Mouse (Mus musculus): Measurements from ENCODE around the gene Ppp1r37. TPM values are rescaled to one million over a fixed set of nuclear protein-coding genes. Genes with fewer than 3 reads are reported as not detected.
"Not testable (repeated sequence)": the region's sequence is repeated elsewhere in the genome, so short reads cannot be mapped to it uniquely, and the experiment has no call there.

Gene Ppp1r37
- polyA plus RNA-seq, 1 experiment from 2014 or later: 20.5 TPM

DNA sequence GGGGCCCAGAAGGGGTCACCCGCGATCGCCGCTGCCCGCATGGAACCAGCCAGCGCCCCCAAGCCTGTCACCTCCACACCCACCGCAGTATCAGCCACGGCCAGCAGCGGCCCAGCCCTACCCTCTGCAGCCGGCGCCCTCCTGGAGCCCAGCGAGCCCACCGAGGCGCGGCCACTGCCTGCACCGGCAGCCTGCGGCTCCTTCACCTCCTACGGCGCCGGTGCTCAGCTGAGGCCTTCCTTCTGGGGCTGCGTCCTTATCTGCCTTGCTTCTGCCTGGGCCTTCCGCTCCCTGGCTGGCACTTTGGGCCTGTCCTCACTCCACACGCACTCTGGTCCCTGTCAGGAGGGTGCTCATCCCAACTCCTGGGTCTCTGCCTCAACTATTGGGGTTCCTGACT is 42.8 kb downstream of the Ppp1r37 start:
- peak overlapping the region; percentile 49 for H3K4me3 ChIP-seq
- peaks cover 100% of the 10 kb centered on the region for H3K27me3 ChIP-seq (ENCODE audit: low read depth, poor library complexity, severe bottlenecking)
- no peaks in the 10 kb centered on the region for H3K36me3 ChIP-seq
- H3K27ac ChIP-seq (replicated peaks): peak overlapping the region; percentile 65
- peaks cover 42% of the 10 kb centered on the region for H3K4me1 ChIP-seq
- no peak for DNase-seq (ENCODE audit: low spot score)
- WGBS: 3% methylated on average over 23 of the region's 23 CpGs
- no peaks in the 10 kb centered on the region for H3K9me3 ChIP-seq (replicated peaks)

DNA sequence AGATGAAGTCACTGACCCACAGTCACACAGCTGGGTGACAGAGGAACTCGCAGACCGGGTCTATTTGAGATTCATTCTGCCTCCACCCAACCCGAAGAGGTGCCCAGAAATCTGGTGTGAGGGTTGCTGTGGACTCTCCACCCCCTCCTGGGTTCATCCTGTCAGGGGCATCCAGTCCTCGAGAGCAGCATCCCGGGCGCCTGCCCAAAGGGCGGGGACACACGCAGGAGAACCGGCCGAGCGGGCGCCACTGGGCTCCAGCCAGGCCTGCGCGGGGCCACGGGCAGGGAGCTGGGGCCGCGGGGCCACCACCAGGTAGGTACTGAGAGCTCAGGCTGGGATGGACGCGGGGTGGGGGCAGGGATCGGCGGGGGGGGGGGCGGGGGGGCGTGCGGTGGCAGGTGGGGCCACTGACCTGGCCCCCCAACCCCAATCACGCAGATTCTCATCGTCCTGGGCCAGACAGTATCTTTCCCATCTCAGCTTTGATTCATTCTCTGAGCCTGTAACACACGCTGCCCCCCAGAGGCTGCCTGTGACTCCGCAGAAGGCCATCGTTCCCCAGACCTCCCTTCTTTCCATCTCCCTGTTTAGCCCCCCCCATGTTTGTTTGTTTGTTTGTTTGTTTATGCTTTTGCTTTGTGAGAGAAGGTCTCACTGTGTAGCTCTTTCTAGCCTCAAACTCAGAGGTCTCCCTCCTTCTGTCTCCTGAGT is 45.1 kb downstream of the Ppp1r37 start, which contains the start of gene Nkpd1:
Gene Nkpd1 (plus strand): TSS at position 187 of the 714 bp plus-strand sequence.
- peaks cover 81% of the 10 kb centered on the region for H3K27me3 ChIP-seq (ENCODE audit: low read depth, poor library complexity, severe bottlenecking)
- peak within 1 kb of the TSS; percentile 71 for H3K27ac ChIP-seq (replicated peaks)
- peaks cover 26% of the 10 kb centered on the region for H3K4me1 ChIP-seq

DNA sequence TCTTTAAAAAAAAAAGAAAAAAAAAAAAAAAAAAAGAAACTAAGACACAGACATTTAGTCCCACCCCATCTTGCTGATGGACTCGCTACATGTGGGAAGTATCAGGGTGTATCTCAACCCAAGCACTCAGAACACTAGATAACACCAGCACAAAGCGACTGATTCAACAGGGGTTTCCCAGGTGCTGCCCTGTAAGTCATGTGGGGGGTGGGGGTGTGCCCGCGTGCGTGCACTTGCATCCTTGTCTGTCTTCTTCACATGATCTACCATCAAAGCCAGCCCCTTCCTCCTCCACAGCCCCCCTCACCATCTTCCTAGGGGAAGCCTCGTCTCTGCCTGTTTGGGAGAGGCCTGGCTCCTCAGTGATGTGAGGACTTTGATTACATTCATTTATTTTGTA is 50.5 kb downstream of the Ppp1r37 start:
- WGBS: 78% methylated on average over 6 of the region's 6 CpGs
- no peak overlapping the region for H3K27ac ChIP-seq (replicated peaks)

More for the DNA sequence above, 45.1 kb downstream of the Ppp1r37 start, which contains the start of gene Nkpd1:
- Histone ChIP-seq H3K36me3 (no peaks in the 10 kb centered on the region), H3K4me3 (peak within 1 kb of the TSS; percentile 51), H3K9me3 (replicated peaks) (no peaks in the 10 kb centered on the region)
- 4% methylated on average over 29 of the region's 29 CpGs for WGBS
- peak; percentile 46 for DNase-seq (ENCODE audit: low spot score)

DNA sequence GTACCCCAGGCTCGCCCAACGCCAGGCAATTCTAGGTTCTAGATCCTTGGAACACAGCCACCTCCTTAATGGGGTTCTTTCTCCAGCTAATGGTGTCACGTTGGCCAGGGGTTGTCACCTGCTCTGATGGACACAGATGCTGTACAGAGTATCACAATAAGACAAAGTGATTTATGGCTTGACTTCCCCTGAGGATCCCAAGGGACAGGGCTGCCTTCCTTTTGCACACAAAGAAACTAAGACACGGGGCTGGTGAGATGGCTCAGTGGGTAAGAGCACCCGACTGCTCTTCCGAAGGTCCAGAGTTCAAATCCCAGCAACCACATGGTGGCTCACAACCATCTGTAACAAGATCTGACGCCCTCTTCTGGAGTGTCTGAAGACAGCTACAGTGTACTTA is 50.9 kb downstream of the Ppp1r37 start:
- WGBS: 91% methylated on average over 6 of the region's 7 CpGs
- H3K27me3 ChIP-seq (ENCODE audit: low read depth, poor library complexity, severe bottlenecking): peaks cover 22% of the 10 kb centered on the region
- not testable (repeated sequence) for H3K9me3 ChIP-seq (replicated peaks); DNase-seq (ENCODE audit: low spot score); H3K4me3 ChIP-seq; H3K36me3 ChIP-seq; H3K27ac ChIP-seq (replicated peaks)
- peaks cover 30% of the 10 kb centered on the region for H3K4me1 ChIP-seq

More for the DNA sequence above, 50.5 kb downstream of the Ppp1r37 start:
- peaks cover 26% of the 10 kb centered on the region for H3K27me3 ChIP-seq (ENCODE audit: low read depth, poor library complexity, severe bottlenecking)
- H3K9me3 ChIP-seq (replicated peaks): no peaks in the 10 kb centered on the region
- H3K4me1 ChIP-seq: peaks cover 28% of the 10 kb centered on the region
- H3K4me3 ChIP-seq: no peak overlapping the region
- H3K36me3 ChIP-seq: peaks cover 6% of the 10 kb centered on the region; the same call in 1 of the 2 replicates
- DNase-seq (ENCODE audit: low spot score): no peak

- Histone ChIP-seq H3K4me3 (peak overlapping the region; percentile 87), H3K36me3 (peaks cover 6% of the 10 kb centered on the region; the same call in 1 of the 2 replicates), H3K27ac (replicated peaks) (peak overlapping the region; percentile 95), H3K9me3 (replicated peaks) (no peaks in the 10 kb centered on the region), H3K4me1 (peaks cover 38% of the 10 kb centered on the region), H3K27me3 (ENCODE audit: low read depth, poor library complexity, severe bottlenecking) (0 out of 2 replicates have a peak, but pooled peaks cover under 1% of the 10 kb centered on the region)
- WGBS: 97% methylated on average over 7 of the region's 7 CpGs
- DNase-seq (ENCODE audit: low spot score): no peak
Measured at GRCm38 (mm10) chr7:19509786-19510185, 53.1 kb downstream of the Ppp1r37 start.

DNA sequence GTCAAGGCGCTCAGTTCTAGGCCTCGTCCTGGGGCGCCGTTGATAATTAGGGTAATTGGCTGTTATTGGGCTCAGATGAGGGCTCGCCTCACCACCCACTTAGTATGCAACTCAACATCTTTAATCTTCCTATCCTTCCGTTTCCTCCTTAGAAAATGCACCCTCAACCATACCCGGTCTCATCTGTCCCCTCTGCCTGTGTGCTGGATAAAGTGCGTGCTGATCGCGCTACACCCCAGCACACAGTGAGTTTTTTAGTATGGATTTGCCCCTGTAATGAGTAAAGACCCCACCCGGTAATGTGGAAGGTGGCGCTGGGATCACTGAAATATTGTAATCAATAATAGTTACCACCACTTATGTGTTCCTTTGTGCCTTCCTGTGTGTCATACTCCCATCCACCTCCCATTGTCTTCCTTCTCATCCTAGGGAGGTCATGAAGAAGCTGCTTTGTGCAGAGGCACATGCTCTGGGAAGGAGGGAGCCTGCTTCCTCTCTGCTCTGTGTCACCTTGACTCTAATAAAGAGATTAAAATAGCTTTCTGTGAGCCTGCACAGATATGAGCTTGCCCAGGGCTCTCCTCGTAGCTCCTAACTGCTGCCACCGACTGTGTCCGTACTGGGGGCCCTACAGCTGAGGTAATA is 53.8 kb downstream of the Ppp1r37 start:
- DNase-seq (ENCODE audit: low spot score): no peak
- H3K4me3 ChIP-seq: peak overlapping the region; percentile 87
- peak overlapping the region; percentile 95 for H3K27ac ChIP-seq (replicated peaks)
- no peaks in the 10 kb centered on the region for H3K9me3 ChIP-seq (replicated peaks)
- no peaks in the 10 kb centered on the region for H3K27me3 ChIP-seq (ENCODE audit: low read depth, poor library complexity, severe bottlenecking)
- H3K36me3 ChIP-seq: peaks cover 6% of the 10 kb centered on the region; the same call in 1 of the 2 replicates
- peaks cover 42% of the 10 kb centered on the region for H3K4me1 ChIP-seq
- 14% methylated on average over 15 of the region's 15 CpGs for WGBS

DNA sequence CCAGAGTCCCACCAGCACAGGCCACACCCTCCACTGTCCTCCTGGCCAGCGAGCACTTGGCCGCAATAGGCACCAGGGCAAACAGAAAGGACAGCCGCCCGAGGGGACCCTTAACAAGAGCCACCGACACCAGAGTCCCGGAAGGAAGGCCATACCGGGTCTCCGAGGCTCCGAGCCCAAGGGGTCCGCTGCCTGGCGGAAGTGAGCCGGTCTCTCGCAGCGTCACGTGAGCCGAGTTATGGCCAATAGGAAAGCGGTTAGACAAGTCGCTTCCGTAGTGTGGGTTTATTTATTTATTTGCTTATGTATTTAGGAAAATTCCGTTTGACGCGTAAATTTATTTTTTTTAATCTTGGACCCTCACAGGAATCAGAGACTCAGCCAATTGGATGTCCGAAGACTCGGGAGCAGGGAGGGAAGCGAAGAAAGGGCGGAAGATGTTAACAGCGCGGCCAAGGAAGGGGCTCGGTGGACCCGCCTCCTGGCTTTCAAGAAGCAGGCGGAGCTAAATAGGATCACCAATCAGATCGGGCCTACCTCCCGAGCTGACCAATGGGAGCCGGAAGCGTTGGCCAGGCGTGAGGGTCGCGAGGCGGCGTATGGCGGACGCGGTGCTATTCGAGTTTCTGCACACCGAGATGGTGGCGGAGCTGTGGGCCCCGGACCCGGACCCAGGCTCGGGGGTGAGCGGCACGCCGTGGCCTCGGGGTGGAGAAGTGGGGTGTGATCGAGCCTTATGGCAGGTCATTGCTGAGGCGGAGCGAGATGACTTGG is 54.5 kb downstream of the Ppp1r37 start, which contains the start of the genes Bloc1s3 and Trappc6a:
Gene Bloc1s3 (minus strand): TSS at position 218 of the 774 bp plus-strand sequence.
Gene Trappc6a (plus strand): TSS at position 246 of the 774 bp plus-strand sequence.
- Histone ChIP-seq H3K4me1 (peaks cover 39% of the 10 kb centered on the region), H3K27ac (replicated peaks) (peak within 1 kb of the TSS; percentile 95), H3K27me3 (ENCODE audit: low read depth, poor library complexity, severe bottlenecking) (no peaks in the 10 kb centered on the region), H3K9me3 (replicated peaks) (no peaks in the 10 kb centered on the region), H3K4me3 (peak within 1 kb of the TSS; percentile 87), H3K36me3 (peaks cover 6% of the 10 kb centered on the region; the same call in 1 of the 2 replicates)
- peak; percentile 94 for DNase-seq (ENCODE audit: low spot score)
- under 1% methylated on average over 56 of the region's 56 CpGs for WGBS

DNA sequence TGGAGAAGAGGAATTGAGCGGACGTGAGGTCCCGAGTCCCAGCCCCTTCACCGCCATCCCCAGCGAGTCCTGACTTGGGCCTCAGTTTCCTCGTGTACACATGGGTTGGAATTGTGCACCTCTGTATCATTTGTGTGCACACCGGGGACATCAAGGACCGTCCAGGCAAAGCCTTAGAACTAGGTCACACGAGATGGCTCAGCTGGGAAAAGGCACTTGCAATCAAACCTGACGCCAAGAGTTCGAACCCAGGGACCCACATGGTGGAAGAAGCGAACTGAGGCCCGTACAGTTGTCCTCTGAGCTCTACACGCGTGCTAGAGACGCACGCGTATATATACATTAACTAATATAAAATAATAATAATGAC is 55.3 kb downstream of the Ppp1r37 start:
- peaks cover 6% of the 10 kb centered on the region; the same call in 1 of the 2 replicates for H3K36me3 ChIP-seq
- H3K27me3 ChIP-seq (ENCODE audit: low read depth, poor library complexity, severe bottlenecking): no peaks in the 10 kb centered on the region
- H3K9me3 ChIP-seq (replicated peaks): no peaks in the 10 kb centered on the region
- H3K27ac ChIP-seq (replicated peaks): peak overlapping the region; percentile 95
- WGBS: 5% methylated on average over 18 of the region's 18 CpGs
- peaks cover 39% of the 10 kb centered on the region for H3K4me1 ChIP-seq
- peak overlapping the region; percentile 87 for H3K4me3 ChIP-seq
- no peak for DNase-seq (ENCODE audit: low spot score)

GRCm38 (mm10) chr7:19506969-19507611 is 55.8 kb downstream of the Ppp1r37 start:
- WGBS: 1% methylated on average over 71 of the region's 71 CpGs
- peak; percentile 80 for DNase-seq (ENCODE audit: low spot score)

GRCm38 (mm10) chr7:19506326-19506725 is 56.5 kb downstream of the Ppp1r37 start:
- Histone ChIP-seq H3K27me3 (ENCODE audit: low read depth, poor library complexity, severe bottlenecking) (no peaks in the 10 kb centered on the region), H3K4me1 (peaks cover 37% of the 10 kb centered on the region), H3K9me3 (replicated peaks) (no peaks in the 10 kb centered on the region), H3K27ac (replicated peaks) (no peak overlapping the region), H3K36me3 (peaks cover 5% of the 10 kb centered on the region; the same call in 1 of the 2 replicates), H3K4me3 (peak overlapping the region; percentile 87)
- 23% methylated on average over 6 of the region's 6 CpGs for WGBS
- DNase-seq (ENCODE audit: low spot score): no peak

More at GRCm38 (mm10) chr7:19506969-19507611, 55.8 kb downstream of the Ppp1r37 start:
- Histone ChIP-seq H3K27ac (replicated peaks) (peak overlapping the region; percentile 95), H3K36me3 (peaks cover 6% of the 10 kb centered on the region; the same call in 1 of the 2 replicates), H3K9me3 (replicated peaks) (no peaks in the 10 kb centered on the region), H3K4me1 (peaks cover 39% of the 10 kb centered on the region), H3K4me3 (peak overlapping the region; percentile 87), H3K27me3 (ENCODE audit: low read depth, poor library complexity, severe bottlenecking) (no peaks in the 10 kb centered on the region)

DNA sequence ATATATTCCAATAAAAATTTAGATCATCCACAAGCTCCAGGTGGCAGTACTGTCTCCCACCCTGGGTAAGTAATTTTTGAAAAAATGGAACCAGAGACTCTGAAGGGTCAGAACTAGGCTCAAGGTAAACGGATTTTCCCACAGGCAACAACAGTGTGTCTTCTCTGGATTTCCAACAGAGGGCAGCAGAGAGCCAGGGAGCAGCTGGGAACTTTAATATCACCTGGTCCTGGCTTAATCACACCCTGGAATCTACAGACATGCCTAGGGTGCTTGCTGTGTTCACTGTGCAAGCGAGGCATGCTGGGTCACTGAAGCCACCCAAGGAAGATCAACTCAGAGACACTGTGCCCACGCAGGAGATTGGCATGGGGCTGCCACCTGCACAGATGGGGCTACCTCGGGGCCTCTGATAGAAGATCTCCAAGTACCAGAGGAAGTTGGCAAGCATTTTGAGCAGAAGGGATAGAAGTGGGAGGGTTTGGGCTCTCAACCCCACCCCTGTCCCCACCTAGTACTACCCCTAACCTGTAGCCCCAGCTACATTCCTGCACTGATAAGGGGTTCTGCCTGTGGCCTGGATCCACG is 59.3 kb downstream of the Ppp1r37 start:
- Histone ChIP-seq H3K4me3 (no peak overlapping the region), H3K27ac (replicated peaks) (no peak overlapping the region), H3K36me3 (no peaks in the 10 kb centered on the region), H3K27me3 (ENCODE audit: low read depth, poor library complexity, severe bottlenecking) (no peaks in the 10 kb centered on the region), H3K4me1 (peaks cover 24% of the 10 kb centered on the region), H3K9me3 (replicated peaks) (no peaks in the 10 kb centered on the region)
- peak; percentile 45 for DNase-seq (ENCODE audit: low spot score)
- 40% methylated on average over 5 of the region's 5 CpGs for WGBS

Data from midbrain, embryonic 10.5 days (tissue).